Mouse (Mus musculus) spleen, adult 10 weeks (tissue): Measurements from ENCODE around the gene Jam2. TPM values are rescaled to one million over a fixed set of nuclear protein-coding genes. Genes with fewer than 3 reads are reported as not detected.

ENCODE experiments used
- polyA plus RNA-seq: library from polyadenylated mRNA; stranded (reverse); fragments of 350-450 nt; fragmentation: Illumina TruSeq; extraction: RNeasy Lipid Tissue Mini Kit (QIAGEN cat#74804); gene quantifications from one replicate; pipeline ENCODE4 v1.2.3, GENCODE M21; 2015; ENCODE audit warnings: low replicate concordance; ENCODE audit not compliant: insufficient read depth

The Jam2 gene
- 13.1 TPM for polyA plus RNA-seq

DNA sequence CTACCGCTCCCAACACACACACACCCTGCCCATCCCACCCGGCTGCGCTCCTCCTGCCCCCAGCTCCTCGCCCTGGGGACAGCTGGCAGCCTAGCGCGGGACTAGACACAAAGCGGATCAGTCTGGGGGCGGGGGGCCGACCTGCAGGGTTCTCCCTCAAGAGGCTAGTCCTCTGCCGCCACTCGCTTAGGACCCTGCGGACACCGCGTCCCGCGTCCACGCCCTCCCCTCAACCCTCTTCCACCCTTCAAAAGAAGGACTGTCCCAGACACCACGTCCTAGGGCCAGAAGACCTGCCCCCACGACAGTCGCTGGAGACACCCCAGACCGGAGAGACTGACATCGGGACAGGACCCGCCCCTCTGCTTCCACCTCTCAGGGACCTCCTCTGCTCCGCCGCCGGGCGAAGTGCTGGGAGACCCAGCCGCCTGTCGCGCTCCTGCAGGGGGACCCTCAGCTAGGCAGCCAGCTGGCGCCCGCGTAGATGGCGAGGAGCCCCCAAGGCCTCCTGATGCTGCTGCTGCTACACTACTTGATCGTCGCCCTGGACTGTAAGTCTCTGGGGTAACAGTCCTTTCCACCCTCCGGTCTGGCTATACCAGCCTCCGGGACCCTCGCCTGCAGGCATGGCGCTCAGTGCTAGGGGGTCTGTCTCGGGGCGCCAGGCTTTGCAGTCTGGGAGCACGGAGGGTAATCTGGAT, at the start of gene Jam2:
TSS of gene Jam2 (plus strand) at position 121 of the 701 bp plus-strand sequence.

GRCm38 (mm10) chr16:84735166-84736105, 38.5 kb upstream of the Jam2 start, which contains the start of gene Mrpl39:
Gene Mrpl39 (minus strand): TSS chr16:84735742.

DNA sequence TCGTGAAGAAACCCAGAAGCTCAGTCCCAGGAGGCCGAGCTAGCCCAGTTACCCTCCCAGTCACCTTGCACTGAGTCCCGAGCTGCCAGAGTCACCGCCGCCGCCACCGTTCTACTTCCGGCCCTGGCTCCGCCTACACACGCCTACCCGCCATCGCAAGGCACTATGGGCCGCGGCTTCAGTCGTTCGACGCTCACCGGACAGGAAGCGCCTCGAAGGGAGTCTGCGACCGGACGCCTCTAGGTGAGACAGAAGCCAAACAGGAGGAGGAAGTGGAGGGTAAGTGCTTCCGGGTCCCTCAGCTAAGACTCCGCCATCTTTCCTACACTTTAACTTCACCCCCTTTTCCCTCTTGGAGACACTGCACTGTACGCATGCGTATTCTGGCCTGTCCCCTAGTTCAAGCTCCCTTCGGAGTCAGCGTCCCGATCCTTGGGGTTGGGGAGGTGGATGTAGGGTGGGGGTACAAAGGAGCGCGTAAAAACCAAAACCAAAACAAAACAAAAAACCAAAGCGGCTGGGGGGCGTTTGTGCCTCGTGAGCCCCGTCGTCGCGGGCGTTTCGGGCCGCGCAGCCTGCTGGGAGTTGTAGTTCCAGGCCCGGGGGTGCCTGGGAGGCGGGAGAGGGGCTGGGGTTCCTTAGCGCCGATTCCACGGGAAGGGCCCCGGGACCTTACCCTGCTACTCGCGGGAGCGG, 61.0 kb downstream of the Jam2 start, which contains the start of gene Gabpa:
TSS of gene Gabpa (plus strand) at position 181 of the 696 bp plus-strand sequence.

GRCm38 (mm10) chr16:84835441-84835822, 61.5 kb downstream of the Jam2 start, which contains the start of gene Atp5j:
Gene Atp5j (minus strand): TSS chr16:84835625.

Other genes with a start within 250 kb of the Jam2 start
- 27.8 TPM for gene Mrpl39, start 38.4 kb upstream of the Jam2 start, polyA plus RNA-seq
- gene Gabpa, start 60.8 kb downstream of the Jam2 start, polyA plus RNA-seq: 59.1 TPM
- gene Atp5j, start 61.5 kb downstream of the Jam2 start, polyA plus RNA-seq: 354 TPM